Mouse (Mus musculus): ENCODE measurements around the gene Epha6. TPM values are rescaled to one million over a fixed set of nuclear protein-coding genes. Genes with fewer than 3 reads are reported as not detected.
A peak's percentile ranks its signal among the peaks of the same experiment; 100 is the strongest.

Gene Epha6
- polyA plus RNA-seq, 1 experiment from 2014 or later = 0.16 TPM

GRCm38 (mm10) chr16:59693230-59693629 lies 912.1 kb downstream of the Epha6 start:
- ATAC-seq (replicated peaks; ENCODE audit: low FRiP score) = no peak
- Histone ChIP-seq H3K9ac (no peak overlapping the region), H3K4me2 (no peak overlapping the region), H3K4me3 (replicated peaks) (no peak overlapping the region), H3K27ac (no peak overlapping the region), H3K9me3 (replicated peaks) (no peaks in the 10 kb centered on the region), H3K27me3 (no peaks in the 10 kb centered on the region), H3K4me1 (no peaks in the 10 kb centered on the region), H3K36me3 (no peaks in the 10 kb centered on the region)
- WGBS = 89% methylated on average over 7 of the region's 7 CpGs

- no peak overlapping the region for H3K27ac ChIP-seq
- no peak overlapping the region for H3K4me2 ChIP-seq
- 92% methylated on average over 5 of the region's 5 CpGs for WGBS
These were observed 916.2 kb downstream of the Epha6 start for GRCm38 (mm10) chr16:59689120-59689519.

GRCm38 (mm10) chr16:59685135-59685534 lies 920.2 kb downstream of the Epha6 start:
- H3K27me3 ChIP-seq = no peaks in the 10 kb centered on the region
- no peak overlapping the region for H3K27ac ChIP-seq
- no peak overlapping the region for H3K9ac ChIP-seq
- H3K4me3 ChIP-seq (replicated peaks) = no peak overlapping the region
- H3K4me2 ChIP-seq = no peak overlapping the region
- 64% methylated on average over 5 of the region's 5 CpGs for WGBS
- H3K36me3 ChIP-seq = no peaks in the 10 kb centered on the region
- ATAC-seq (replicated peaks; ENCODE audit: low FRiP score) = no peak
- no peaks in the 10 kb centered on the region for H3K4me1 ChIP-seq
- H3K9me3 ChIP-seq (replicated peaks) = no peaks in the 10 kb centered on the region

More at GRCm38 (mm10) chr16:59689120-59689519, 916.2 kb downstream of the Epha6 start:
- Histone ChIP-seq H3K9ac (no peak overlapping the region), H3K4me3 (replicated peaks) (no peak overlapping the region), H3K4me1 (no peaks in the 10 kb centered on the region), H3K36me3 (no peaks in the 10 kb centered on the region), H3K27me3 (no peaks in the 10 kb centered on the region), H3K9me3 (replicated peaks) (no peaks in the 10 kb centered on the region)
- ATAC-seq (replicated peaks; ENCODE audit: low FRiP score) = no peak

- H3K36me3 ChIP-seq = no peaks in the 10 kb centered on the region
- H3K9me3 ChIP-seq (replicated peaks) = no peaks in the 10 kb centered on the region
- no peaks in the 10 kb centered on the region for H3K27me3 ChIP-seq
- H3K4me3 ChIP-seq (replicated peaks) = no peak overlapping the region
- 6% methylated on average over 8 of the region's 8 CpGs for WGBS
- H3K4me2 ChIP-seq = no peak overlapping the region
- 0 out of 2 replicates have a peak, but pooled peaks have one; percentile 82 for ATAC-seq (replicated peaks; ENCODE audit: low FRiP score)
- no peak overlapping the region for H3K9ac ChIP-seq
- H3K27ac ChIP-seq = no peak overlapping the region
- no peaks in the 10 kb centered on the region for H3K4me1 ChIP-seq
These were observed 921.9 kb downstream of the Epha6 start for GRCm38 (mm10) chr16:59683434-59683833.

- no peak overlapping the region for H3K27ac ChIP-seq
- H3K9ac ChIP-seq = no peak overlapping the region
- ATAC-seq (replicated peaks; ENCODE audit: low FRiP score) = no peak
- no peak overlapping the region for H3K4me2 ChIP-seq
- no peak overlapping the region for H3K4me3 ChIP-seq (replicated peaks)
- 79% methylated on average over 8 of the region's 8 CpGs for WGBS
- H3K36me3 ChIP-seq = no peaks in the 10 kb centered on the region
- H3K9me3 ChIP-seq (replicated peaks) = no peaks in the 10 kb centered on the region
- no peaks in the 10 kb centered on the region for H3K27me3 ChIP-seq
- no peaks in the 10 kb centered on the region for H3K4me1 ChIP-seq
These were observed 923.0 kb downstream of the Epha6 start for GRCm38 (mm10) chr16:59682216-59682891.

GRCm38 (mm10) chr16:59666938-59667337 lies 938.4 kb downstream of the Epha6 start:
- Histone ChIP-seq H3K9me3 (replicated peaks) (no peaks in the 10 kb centered on the region), H3K4me1 (no peaks in the 10 kb centered on the region), H3K27me3 (no peaks in the 10 kb centered on the region), H3K4me3 (replicated peaks) (no peak overlapping the region), H3K27ac (no peak overlapping the region), H3K4me2 (no peak overlapping the region), H3K9ac (no peak overlapping the region), H3K36me3 (no peaks in the 10 kb centered on the region)
- WGBS = 89% methylated on average over 2 of the region's 2 CpGs
- no peak for ATAC-seq (replicated peaks; ENCODE audit: low FRiP score)

GRCm38 (mm10) chr16:59643766-59644165 lies 961.6 kb downstream of the Epha6 start:
- ATAC-seq (replicated peaks; ENCODE audit: low FRiP score) = no peak
- no peak overlapping the region for H3K4me2 ChIP-seq
- H3K4me1 ChIP-seq = 0 out of 2 replicates have a peak, but pooled peaks cover 3% of the 10 kb centered on the region
- no peaks in the 10 kb centered on the region for H3K9me3 ChIP-seq (replicated peaks)
- H3K27me3 ChIP-seq = no peaks in the 10 kb centered on the region
- no peak overlapping the region for H3K4me3 ChIP-seq (replicated peaks)
- no peaks in the 10 kb centered on the region for H3K36me3 ChIP-seq
- H3K27ac ChIP-seq = no peak overlapping the region
- 56% methylated on average over 2 of the region's 2 CpGs for WGBS
- H3K9ac ChIP-seq = no peak overlapping the region

- H3K9me3 ChIP-seq (replicated peaks) = no peaks in the 10 kb centered on the region
- no peaks in the 10 kb centered on the region for H3K36me3 ChIP-seq
- H3K27me3 ChIP-seq = no peaks in the 10 kb centered on the region
- H3K27ac ChIP-seq = no peak overlapping the region
- no peak overlapping the region for H3K4me3 ChIP-seq (replicated peaks)
- WGBS = 84% methylated on average over 3 of the region's 3 CpGs
- H3K4me1 ChIP-seq = peaks cover 8% of the 10 kb centered on the region; the same call in 1 of the 2 replicates
- no peak overlapping the region for H3K9ac ChIP-seq
- H3K4me2 ChIP-seq = peak overlapping the region; percentile 76
- ATAC-seq (replicated peaks; ENCODE audit: low FRiP score) = no peak
These were observed 965.3 kb downstream of the Epha6 start for GRCm38 (mm10) chr16:59639985-59640384.

GRCm38 (mm10) chr16:59639102-59639691 lies 966.1 kb downstream of the Epha6 start, which contains the start of gene Arl6:
Gene Arl6 (minus strand): TSS chr16:59639391.
- no peaks in the 10 kb centered on the region for H3K36me3 ChIP-seq
- H3K27ac ChIP-seq = peak within 1 kb of the TSS; percentile 100
- peaks cover 8% of the 10 kb centered on the region; the same call in 1 of the 2 replicates for H3K4me1 ChIP-seq
- H3K4me2 ChIP-seq = peak within 1 kb of the TSS; percentile 76
- H3K9me3 ChIP-seq (replicated peaks) = no peaks in the 10 kb centered on the region
- under 1% methylated on average over 46 of the region's 46 CpGs for WGBS
- H3K9ac ChIP-seq = peak within 1 kb of the TSS; percentile 66
- H3K27me3 ChIP-seq = no peaks in the 10 kb centered on the region
- peak within 1 kb of the TSS; percentile 74 for H3K4me3 ChIP-seq (replicated peaks)
- peak; percentile 98 for ATAC-seq (replicated peaks; ENCODE audit: low FRiP score)

- Histone ChIP-seq H3K36me3 (peaks cover 10% of the 10 kb centered on the region), H3K9me3 (replicated peaks) (no peaks in the 10 kb centered on the region), H3K4me3 (replicated peaks) (no peak overlapping the region), H3K27ac (no peak overlapping the region), H3K4me2 (no peak overlapping the region), H3K9ac (no peak overlapping the region), H3K27me3 (no peaks in the 10 kb centered on the region), H3K4me1 (peaks cover 6% of the 10 kb centered on the region; the same call in 1 of the 2 replicates)
- 92% methylated on average over 2 of the region's 2 CpGs for WGBS
- ATAC-seq (replicated peaks; ENCODE audit: low FRiP score) = no peak
These were observed 970.7 kb downstream of the Epha6 start for GRCm38 (mm10) chr16:59634598-59634997.

- H3K27me3 ChIP-seq = no peaks in the 10 kb centered on the region
- H3K9me3 ChIP-seq (replicated peaks) = no peaks in the 10 kb centered on the region
- WGBS = 98% methylated on average over 2 of the region's 2 CpGs
- no peak overlapping the region for H3K27ac ChIP-seq
- H3K4me3 ChIP-seq (replicated peaks) = no peak overlapping the region
- H3K4me1 ChIP-seq = no peaks in the 10 kb centered on the region
- H3K36me3 ChIP-seq = peaks cover 3% of the 10 kb centered on the region; the same call in 1 of the 2 replicates
- no peak overlapping the region for H3K9ac ChIP-seq
- no peak for ATAC-seq (replicated peaks; ENCODE audit: low FRiP score)
- no peak overlapping the region for H3K4me2 ChIP-seq
These were observed 983.8 kb downstream of the Epha6 start for GRCm38 (mm10) chr16:59621554-59621953.

GRCm38 (mm10) chr16:59617167-59617566 lies 988.2 kb downstream of the Epha6 start:
- WGBS = 41% methylated on average over 3 of the region's 3 CpGs
- Histone ChIP-seq H3K27ac (no peak overlapping the region), H3K27me3 (no peaks in the 10 kb centered on the region), H3K4me1 (no peaks in the 10 kb centered on the region), H3K4me3 (replicated peaks) (no peak overlapping the region), H3K36me3 (peaks cover 5% of the 10 kb centered on the region; the same call in 1 of the 2 replicates), H3K4me2 (no peak overlapping the region), H3K9ac (no peak overlapping the region), H3K9me3 (replicated peaks) (no peaks in the 10 kb centered on the region)
- peak; percentile 46; the same call in 1 of the 2 replicates for ATAC-seq (replicated peaks; ENCODE audit: low FRiP score)
